Mouse (Mus musculus): ENCODE results near the gene Aebp1. TPM values are rescaled to one million over a fixed set of nuclear protein-coding genes. Genes with fewer than 3 reads are reported as not detected.
A peak's percentile ranks its signal among the peaks of the same experiment; 100 is the strongest.

Gene Aebp1
- polyA plus RNA-seq, 1 experiment, result 10.3 TPM

GRCm38 (mm10) chr11:5899286-5899685 lies 37.5 kb downstream of the Aebp1 start:
- TF ChIP-seq CTCF (IDR thresholded peaks at IDR 0.05; ENCODE audit: borderline replicate concordance, insufficient read depth, low read depth, low read length) (no peak), POLR2A (IDR thresholded peaks at IDR 0.05; ENCODE audit: borderline replicate concordance, insufficient read depth, low read length) (no peak)
- DNase-seq, result no peak
- WGBS, result 96% methylated on average over 10 of the region's 10 CpGs

DNA sequence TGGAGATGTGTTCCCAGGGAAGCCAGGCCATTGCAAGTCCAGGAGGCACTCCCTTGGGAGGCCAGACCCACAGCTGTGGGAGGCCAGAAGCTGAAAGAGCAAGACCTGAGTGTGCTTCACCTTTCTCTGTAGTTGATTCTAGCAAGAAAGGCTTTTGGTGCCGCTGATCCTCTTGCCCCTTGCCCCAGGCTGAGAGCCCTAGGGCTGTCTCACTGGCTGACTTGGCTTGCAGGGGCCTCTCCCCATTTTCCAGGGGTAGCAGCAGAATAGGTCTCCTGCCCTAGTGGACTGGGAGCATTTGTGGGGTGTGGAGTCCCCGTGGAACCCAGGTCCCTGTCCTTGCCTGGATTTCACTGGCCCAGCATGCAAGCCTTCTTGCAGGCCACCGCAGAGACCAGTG lies 39.6 kb downstream of the Aebp1 start:
- DNase-seq, result peak in 1 of 2 experiments; percentile 20
- Histone ChIP-seq H3K4me1 (ENCODE audit: control insufficient read depth, insufficient read depth, low read length) (peaks cover 8% of the 10 kb centered on the region; the same call in 1 of the 2 replicates), H3K4me3 (replicated peaks; ENCODE audit: insufficient read depth, low read depth, low read length) (peak overlapping the region; percentile 23), H3K27me3 (ENCODE audit: control insufficient read depth, insufficient read depth, low read length) (no peaks in the 10 kb centered on the region), H3K27ac (ENCODE audit: insufficient read depth, low read length) (no peak overlapping the region)
- TF ChIP-seq CTCF (IDR thresholded peaks at IDR 0.05; ENCODE audit: borderline replicate concordance, insufficient read depth, low read depth, low read length) (no peak), POLR2A (IDR thresholded peaks at IDR 0.05; ENCODE audit: borderline replicate concordance, insufficient read depth, low read length) (no peak)
- WGBS, result 53% methylated on average over 3 of the region's 3 CpGs

More at GRCm38 (mm10) chr11:5899286-5899685, 37.5 kb downstream of the Aebp1 start:
- no peak overlapping the region for H3K4me3 ChIP-seq (replicated peaks; ENCODE audit: insufficient read depth, low read depth, low read length)
- H3K27me3 ChIP-seq (ENCODE audit: control insufficient read depth, insufficient read depth, low read length), result no peaks in the 10 kb centered on the region
- peaks cover 8% of the 10 kb centered on the region; the same call in 1 of the 2 replicates for H3K4me1 ChIP-seq (ENCODE audit: control insufficient read depth, insufficient read depth, low read length)
- H3K27ac ChIP-seq (ENCODE audit: insufficient read depth, low read length), result no peak overlapping the region

DNA sequence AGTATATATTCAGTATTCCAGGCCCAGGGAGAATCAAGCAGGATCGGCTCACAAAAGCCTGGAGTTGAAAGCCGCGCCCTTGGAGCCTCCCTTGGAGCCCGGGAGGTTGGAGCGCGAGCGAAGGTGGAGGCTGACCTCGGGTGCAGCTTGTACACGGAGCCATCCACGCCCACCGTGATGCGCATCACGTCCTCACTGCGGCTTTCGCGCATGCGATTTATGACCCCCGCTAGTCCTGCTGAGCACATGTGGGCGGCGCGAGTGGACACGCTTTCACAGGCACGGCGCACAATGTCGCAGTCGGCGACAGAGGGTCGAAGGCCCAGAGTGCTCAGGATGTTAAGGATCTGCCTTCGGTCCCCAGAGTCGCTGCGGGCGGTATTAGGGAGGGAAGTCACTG lies 40.2 kb downstream of the Aebp1 start:
- H3K27ac ChIP-seq (ENCODE audit: insufficient read depth, low read length), result no peak overlapping the region
- H3K4me1 ChIP-seq (ENCODE audit: control insufficient read depth, insufficient read depth, low read length), result peaks cover 8% of the 10 kb centered on the region; the same call in 1 of the 2 replicates
- no peaks in the 10 kb centered on the region for H3K27me3 ChIP-seq (ENCODE audit: control insufficient read depth, insufficient read depth, low read length)
- peak overlapping the region; percentile 23 for H3K4me3 ChIP-seq (replicated peaks; ENCODE audit: insufficient read depth, low read depth, low read length)
- peak; percentile 54 for DNase-seq
- TF ChIP-seq POLR2A (IDR thresholded peaks at IDR 0.05; ENCODE audit: borderline replicate concordance, insufficient read depth, low read length) (0 out of 2 replicates have a peak, but pooled peaks have one; percentile 36), CTCF (IDR thresholded peaks at IDR 0.05; ENCODE audit: borderline replicate concordance, insufficient read depth, low read depth, low read length) (no peak)
- 3% methylated on average over 32 of the region's 32 CpGs for WGBS

DNA sequence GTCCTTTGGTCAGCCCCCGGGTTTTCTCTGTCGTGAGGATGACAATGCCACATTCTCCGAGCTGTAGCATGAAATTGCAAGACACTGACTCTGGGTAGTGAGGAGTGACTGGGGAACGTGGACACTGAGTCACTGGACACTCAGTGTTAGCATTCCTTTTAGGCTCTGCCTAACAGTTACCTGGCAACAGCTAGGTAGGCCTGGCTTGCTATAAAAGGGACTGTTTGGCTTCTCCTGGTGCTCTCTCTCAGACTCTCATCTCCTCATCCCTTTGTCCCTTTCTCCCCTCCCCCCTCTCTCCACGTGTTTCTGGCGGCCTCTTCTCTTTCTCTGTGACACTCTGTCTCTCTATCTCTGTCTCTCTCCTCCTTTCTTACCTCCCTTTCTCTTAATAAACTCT lies 40.6 kb downstream of the Aebp1 start:
- WGBS, result 35% methylated on average over 6 of the region's 6 CpGs
- TF ChIP-seq CTCF (IDR thresholded peaks at IDR 0.05; ENCODE audit: borderline replicate concordance, insufficient read depth, low read depth, low read length) (no peak), POLR2A (IDR thresholded peaks at IDR 0.05; ENCODE audit: borderline replicate concordance, insufficient read depth, low read length) (no peak)
- peak overlapping the region; percentile 23 for H3K4me3 ChIP-seq (replicated peaks; ENCODE audit: insufficient read depth, low read depth, low read length)
- no peak overlapping the region for H3K27ac ChIP-seq (ENCODE audit: insufficient read depth, low read length)
- H3K27me3 ChIP-seq (ENCODE audit: control insufficient read depth, insufficient read depth, low read length), result no peaks in the 10 kb centered on the region
- H3K4me1 ChIP-seq (ENCODE audit: control insufficient read depth, insufficient read depth, low read length), result peaks cover 8% of the 10 kb centered on the region; the same call in 1 of the 2 replicates
- DNase-seq, result no peak

DNA sequence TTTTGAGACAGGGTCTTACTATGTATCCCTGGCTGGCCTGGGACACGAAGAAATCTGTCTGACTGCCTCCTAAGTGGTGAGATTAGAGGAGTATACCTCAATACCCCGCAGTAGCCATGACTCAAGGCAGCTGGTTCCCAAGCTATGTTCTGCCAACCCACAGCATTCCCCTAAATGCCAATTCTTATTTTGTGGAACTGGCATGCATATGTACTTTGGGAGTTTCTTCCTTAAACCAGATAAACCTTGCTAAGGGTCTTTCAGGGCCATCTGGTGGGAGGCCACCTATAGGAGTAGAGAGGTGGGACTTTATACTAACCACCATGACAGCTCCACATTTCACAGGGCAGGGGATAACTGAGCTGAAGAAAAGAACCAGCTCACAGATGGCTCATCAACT lies 42.1 kb downstream of the Aebp1 start:
- no peak for TF ChIP-seq CTCF (IDR thresholded peaks at IDR 0.05; ENCODE audit: borderline replicate concordance, insufficient read depth, low read depth, low read length)
- TF ChIP-seq POLR2A (IDR thresholded peaks at IDR 0.05; ENCODE audit: borderline replicate concordance, insufficient read depth, low read length), result no peak
- DNase-seq, result no peak
- Histone ChIP-seq H3K27ac (ENCODE audit: insufficient read depth, low read length) (no peak overlapping the region), H3K4me1 (ENCODE audit: control insufficient read depth, insufficient read depth, low read length) (peaks cover 8% of the 10 kb centered on the region; the same call in 1 of the 2 replicates), H3K27me3 (ENCODE audit: control insufficient read depth, insufficient read depth, low read length) (no peaks in the 10 kb centered on the region), H3K4me3 (replicated peaks; ENCODE audit: insufficient read depth, low read depth, low read length) (no peak overlapping the region)
- 84% methylated on average over 2 of the region's 2 CpGs for WGBS

DNA sequence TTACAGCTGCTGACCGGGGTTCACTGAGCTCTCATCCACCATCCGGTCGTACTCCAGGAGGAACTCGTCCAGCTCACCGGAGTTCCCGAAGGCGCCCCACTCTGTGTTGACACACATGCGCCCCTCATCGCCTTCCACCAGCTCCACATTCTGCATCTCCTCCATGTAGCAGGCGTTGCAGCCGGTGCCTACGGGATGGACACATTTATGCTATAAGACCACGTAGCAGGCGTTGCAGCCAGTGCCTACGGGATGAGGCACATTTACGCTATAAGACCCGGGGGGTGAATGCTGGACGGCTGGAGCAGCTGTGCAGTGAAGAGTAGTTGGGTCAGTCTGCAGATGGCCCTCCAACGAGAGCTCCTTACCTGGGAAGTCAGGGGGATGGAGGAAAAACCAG lies 42.6 kb downstream of the Aebp1 start:
- WGBS, result 90% methylated on average over 19 of the region's 19 CpGs
- no peaks in the 10 kb centered on the region for H3K27me3 ChIP-seq (ENCODE audit: control insufficient read depth, insufficient read depth, low read length)
- DNase-seq, result no peak
- no peak overlapping the region for H3K27ac ChIP-seq (ENCODE audit: insufficient read depth, low read length)
- TF ChIP-seq POLR2A (IDR thresholded peaks at IDR 0.05; ENCODE audit: borderline replicate concordance, insufficient read depth, low read length), result no peak
- TF ChIP-seq CTCF (IDR thresholded peaks at IDR 0.05; ENCODE audit: borderline replicate concordance, insufficient read depth, low read depth, low read length), result no peak
- H3K4me3 ChIP-seq (replicated peaks; ENCODE audit: insufficient read depth, low read depth, low read length), result no peak overlapping the region
- H3K4me1 ChIP-seq (ENCODE audit: control insufficient read depth, insufficient read depth, low read length), result peaks cover 8% of the 10 kb centered on the region; the same call in 1 of the 2 replicates

GRCm38 (mm10) chr11:5904871-5905270 lies 43.1 kb downstream of the Aebp1 start:
- WGBS, result 93% methylated on average over 6 of the region's 6 CpGs
- Histone ChIP-seq H3K4me1 (ENCODE audit: control insufficient read depth, insufficient read depth, low read length) (peaks cover 8% of the 10 kb centered on the region; the same call in 1 of the 2 replicates), H3K27ac (ENCODE audit: insufficient read depth, low read length) (no peak overlapping the region), H3K4me3 (replicated peaks; ENCODE audit: insufficient read depth, low read depth, low read length) (no peak overlapping the region), H3K27me3 (ENCODE audit: control insufficient read depth, insufficient read depth, low read length) (no peaks in the 10 kb centered on the region)
- TF ChIP-seq CTCF (IDR thresholded peaks at IDR 0.05; ENCODE audit: borderline replicate concordance, insufficient read depth, low read depth, low read length) (no peak), POLR2A (IDR thresholded peaks at IDR 0.05; ENCODE audit: borderline replicate concordance, insufficient read depth, low read length) (no peak)
- DNase-seq, result peak in 1 of 2 experiments; percentile 0

GRCm38 (mm10) chr11:5905778-5906518 lies 44.2 kb downstream of the Aebp1 start:
- DNase-seq, result no peak
- H3K4me3 ChIP-seq (replicated peaks; ENCODE audit: insufficient read depth, low read depth, low read length), result no peak overlapping the region
- H3K27ac ChIP-seq (ENCODE audit: insufficient read depth, low read length), result no peak overlapping the region
- no peak for TF ChIP-seq CTCF (IDR thresholded peaks at IDR 0.05; ENCODE audit: borderline replicate concordance, insufficient read depth, low read depth, low read length)
- TF ChIP-seq POLR2A (IDR thresholded peaks at IDR 0.05; ENCODE audit: borderline replicate concordance, insufficient read depth, low read length), result no peak
- 60% methylated on average over 10 of the region's 10 CpGs for WGBS
- peaks cover 8% of the 10 kb centered on the region; the same call in 1 of the 2 replicates for H3K4me1 ChIP-seq (ENCODE audit: control insufficient read depth, insufficient read depth, low read length)
- no peaks in the 10 kb centered on the region for H3K27me3 ChIP-seq (ENCODE audit: control insufficient read depth, insufficient read depth, low read length)

All from cerebellum, adult 2 months (tissue).